Mouse (Mus musculus) small intestine, adult 10 weeks (tissue): ENCODE measurements around the gene Prkd2. TPM values are rescaled to one million over a fixed set of nuclear protein-coding genes. Genes with fewer than 3 reads are reported as not detected.

ENCODE experiments used
- polyA plus RNA-seq: library from polyadenylated mRNA; stranded (reverse); fragments of 350-450 nt; fragmentation: Illumina TruSeq; extraction: RNeasy Lipid Tissue Mini Kit (QIAGEN cat#74804); gene quantifications from one replicate; pipeline ENCODE4 v1.2.3, GENCODE M21; 2014; ENCODE audit warnings: low replicate concordance

Gene Prkd2
- 0.59 TPM for polyA plus RNA-seq

DNA sequence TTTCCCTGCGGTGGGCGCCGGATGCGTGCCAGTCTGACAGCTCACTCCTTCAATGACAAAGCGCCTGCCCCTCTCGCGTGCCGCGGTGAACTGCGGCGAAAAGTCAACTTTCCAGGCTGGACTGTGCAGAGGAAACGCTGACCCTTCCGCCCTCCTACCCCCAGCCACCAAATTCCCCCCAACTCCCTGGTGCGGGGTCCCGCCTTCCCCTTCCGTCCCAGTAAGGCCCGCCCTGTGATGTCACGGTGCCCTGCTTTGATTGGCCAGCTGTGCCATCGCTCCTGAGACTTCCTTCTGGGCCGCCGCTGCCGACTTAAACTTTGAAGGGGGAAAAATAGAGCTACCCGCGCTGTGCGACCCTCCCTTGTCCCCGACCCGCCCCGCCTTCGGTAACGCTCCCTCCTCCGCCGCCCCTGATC is at the start of gene Prkd2:
Prkd2 (plus strand) TSS at position 258 of the 419 bp plus-strand sequence.

DNA sequence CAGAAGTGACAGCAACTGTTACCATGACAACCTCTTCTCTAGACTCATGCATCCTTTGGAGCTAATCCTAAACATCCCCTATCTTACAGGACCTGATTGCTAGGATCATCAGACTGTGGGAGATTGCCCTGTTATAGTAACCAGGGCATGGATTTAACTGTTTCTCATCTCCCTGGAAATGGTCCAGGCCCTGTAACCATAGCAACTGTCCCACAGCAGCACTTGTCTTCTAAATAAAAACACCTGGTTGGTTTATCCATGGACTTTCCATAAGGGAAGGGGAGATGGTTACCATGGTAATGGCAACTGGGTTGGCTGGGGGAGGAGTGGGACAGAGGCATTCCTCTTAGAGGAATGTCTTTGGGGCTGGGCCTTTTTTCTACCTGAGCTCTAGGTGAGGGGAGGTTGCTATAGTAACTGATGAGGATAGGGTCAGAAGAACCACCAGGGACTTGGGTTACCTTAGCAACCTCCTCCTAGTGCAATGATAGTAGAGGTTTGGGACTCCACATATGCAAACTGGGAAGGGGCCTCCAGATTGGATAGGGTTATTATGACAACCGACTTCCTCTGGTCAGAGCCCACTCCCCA is 27.3 kb upstream of the Prkd2 start, which contains the start of gene Strn4:
Strn4 (plus strand) TSS at position 539 of the 591 bp plus-strand sequence.

DNA sequence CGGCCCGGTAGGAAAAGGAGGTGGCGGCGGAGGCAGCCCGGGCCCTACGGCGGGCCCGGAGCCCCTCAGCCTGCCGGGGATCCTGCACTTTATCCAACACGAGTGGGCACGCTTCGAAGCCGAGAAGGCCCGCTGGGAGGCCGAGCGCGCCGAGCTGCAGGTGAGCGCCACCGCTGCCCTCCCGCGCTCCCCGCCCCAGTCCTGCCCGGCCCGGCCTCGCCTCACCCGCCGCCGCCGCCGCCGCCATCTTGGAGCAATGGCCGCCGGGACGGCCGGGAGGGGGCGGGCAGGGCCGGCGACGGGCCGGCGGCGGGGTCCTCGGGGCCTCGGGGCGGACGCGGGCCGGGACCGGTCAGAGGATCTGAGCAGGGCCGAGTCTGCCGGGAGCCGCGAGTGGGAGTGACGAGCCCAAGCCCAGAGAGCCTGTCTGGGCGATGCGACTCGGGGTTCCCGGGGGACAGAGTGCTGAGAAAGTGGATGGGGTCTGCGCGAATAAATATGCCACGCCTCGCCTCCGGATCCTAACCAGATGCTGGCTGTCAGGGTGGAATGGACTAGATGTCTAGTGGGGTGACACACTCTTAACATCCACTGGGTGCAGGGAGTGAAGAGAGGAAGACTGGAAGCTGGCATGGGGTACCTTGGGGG is 26.1 kb upstream of the Prkd2 start, which contains the start of gene Fkrp:
Fkrp (minus strand) TSS at position 258 of the 648 bp plus-strand sequence.

DNA sequence AGATGAGACGGTGACA is 32.4 kb downstream of the Prkd2 start, which contains the start of gene Dact3:
Dact3 (plus strand) TSS at position 8 of the 16 bp plus-strand sequence.

DNA sequence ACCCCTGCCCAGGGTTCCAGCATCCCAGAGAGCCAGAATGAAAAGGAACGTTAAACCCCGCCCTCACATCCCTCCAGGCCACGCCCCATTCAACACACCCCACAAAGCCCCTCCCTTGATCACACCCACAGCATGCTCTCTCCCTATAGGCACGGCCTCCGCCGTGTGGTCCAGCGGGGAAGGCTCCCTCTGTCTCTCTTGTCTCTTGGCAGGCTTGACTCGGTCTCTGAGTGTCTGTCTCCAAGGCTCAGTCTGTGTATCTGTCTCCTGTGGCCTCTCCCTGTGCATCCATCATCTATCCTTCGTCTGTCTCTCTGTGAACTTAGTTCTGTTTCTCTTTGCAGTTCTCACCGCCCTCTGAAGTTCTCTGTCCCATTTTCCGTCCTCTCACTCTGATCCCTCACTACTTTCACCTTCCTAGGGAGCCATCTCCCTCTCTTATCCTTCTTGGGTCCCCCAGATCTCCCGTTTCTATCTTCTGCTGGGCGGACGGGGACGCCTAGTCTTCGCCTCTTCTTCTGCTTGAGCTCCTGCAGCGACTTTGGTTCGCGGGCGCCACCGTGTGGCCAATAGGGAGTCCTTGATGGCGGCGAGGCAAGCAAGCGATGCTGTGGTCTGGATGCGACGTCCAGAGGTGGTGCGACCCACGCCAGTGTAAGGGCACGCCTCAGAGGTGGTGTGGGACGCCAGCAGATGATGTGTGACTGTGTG is 49.1 kb downstream of the Prkd2 start, which contains the start of gene Gng8:
Gng8 (plus strand) TSS at position 146 of the 711 bp plus-strand sequence.

DNA sequence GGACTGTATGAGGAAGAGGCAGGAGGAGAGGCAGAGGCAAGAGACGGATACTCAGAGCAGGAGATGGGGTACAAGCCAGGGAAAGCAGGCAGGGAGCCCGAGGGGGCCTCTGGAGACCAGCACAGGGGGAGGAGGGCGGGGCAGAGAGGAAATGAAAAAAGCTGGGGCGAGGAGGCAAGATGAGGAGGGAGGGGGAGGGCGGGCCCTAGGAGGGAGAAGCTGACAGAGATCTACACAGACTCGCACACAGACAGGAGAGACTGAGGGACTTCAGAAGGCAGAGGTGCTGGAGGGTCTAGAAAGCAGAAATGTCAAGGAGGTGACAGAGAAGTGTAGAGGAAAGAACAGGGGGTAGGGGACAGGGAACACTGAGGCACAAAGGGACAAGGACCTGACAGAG is 63.6 kb downstream of the Prkd2 start, which contains the start of gene Ptgir:
Ptgir (plus strand) TSS at position 210 of the 400 bp plus-strand sequence.

Other genes with a start within 250 kb of the Prkd2 start
- gene Arhgap35, start 227.9 kb upstream of the Prkd2 start, polyA plus RNA-seq = 5.0 TPM
- not detected for gene Ceacam15, start 167.2 kb upstream of the Prkd2 start, polyA plus RNA-seq
- gene Ceacam9, start 121.0 kb upstream of the Prkd2 start, polyA plus RNA-seq = not detected
- gene Ap2s1, start 104.5 kb upstream of the Prkd2 start, polyA plus RNA-seq = 62.1 TPM
- 17.6 TPM for gene Slc1a5, start 61.6 kb upstream of the Prkd2 start, polyA plus RNA-seq
- gene Strn4, start 27.0 kb upstream of the Prkd2 start, polyA plus RNA-seq = 8.1 TPM
- gene Fkrp, start 26.2 kb upstream of the Prkd2 start, polyA plus RNA-seq = 2.6 TPM
- 0.93 TPM for gene Dact3, start 32.4 kb downstream of the Prkd2 start, polyA plus RNA-seq
- not detected for gene Gng8, start 48.9 kb downstream of the Prkd2 start, polyA plus RNA-seq
- gene Ptgir, start 63.6 kb downstream of the Prkd2 start, polyA plus RNA-seq = 0.59 TPM
- 15.4 TPM for gene Calm3, start 81.2 kb downstream of the Prkd2 start, polyA plus RNA-seq
- gene Pnmal2, start 101.8 kb downstream of the Prkd2 start, polyA plus RNA-seq = 0.11 TPM
- gene Pnmal1, start 116.8 kb downstream of the Prkd2 start, polyA plus RNA-seq = 0.30 TPM
- gene Gm42372, start 140.2 kb downstream of the Prkd2 start, polyA plus RNA-seq = 0.30 TPM
- 0.26 TPM for gene Ccdc8, start 149.8 kb downstream of the Prkd2 start, polyA plus RNA-seq
- gene Ppp5c, start 185.0 kb downstream of the Prkd2 start, polyA plus RNA-seq = 8.2 TPM
- 0.41 TPM for gene Hif3a, start 219.5 kb downstream of the Prkd2 start, polyA plus RNA-seq
- gene Psg16, start 231.1 kb downstream of the Prkd2 start, polyA plus RNA-seq = 0.07 TPM